Mouse (Mus musculus): Measurements from ENCODE around the gene Ryk.
A peak's percentile ranks its signal among the peaks of the same experiment; 100 is the strongest.
"Not testable (repeated sequence)": the region's sequence is repeated elsewhere in the genome, so short reads cannot be mapped to it uniquely, and the experiment has no call there.

The Ryk gene

GRCm38 (mm10) chr9:102907521-102908246 is 73.0 kb downstream of the Ryk start:
- DNase-seq: no peak

- DNase-seq: no peak
These were observed 76.8 kb downstream of the Ryk start for GRCm38 (mm10) chr9:102911526-102911925.

GRCm38 (mm10) chr9:102912516-102913035 is 77.9 kb downstream of the Ryk start:
- DNase-seq: no peak

GRCm38 (mm10) chr9:102913597-102913996 is 78.9 kb downstream of the Ryk start:
- not testable (repeated sequence) for DNase-seq

GRCm38 (mm10) chr9:102914583-102914982 is 79.9 kb downstream of the Ryk start:
- DNase-seq: no peak

- DNase-seq: no peak
These were observed 80.7 kb downstream of the Ryk start for GRCm38 (mm10) chr9:102915292-102915854.

GRCm38 (mm10) chr9:102916076-102916475 is 81.4 kb downstream of the Ryk start:
- no peak for DNase-seq

GRCm38 (mm10) chr9:102917532-102918129 is 82.9 kb downstream of the Ryk start:
- no peak for DNase-seq

- DNase-seq: no peak
These were observed 84.8 kb downstream of the Ryk start for GRCm38 (mm10) chr9:102919486-102919885.

GRCm38 (mm10) chr9:102921791-102922190 is 87.1 kb downstream of the Ryk start:
- no peak for DNase-seq

GRCm38 (mm10) chr9:102922866-102923434 is 88.2 kb downstream of the Ryk start:
- DNase-seq: no peak

- DNase-seq: no peak
These were observed 89.1 kb downstream of the Ryk start for GRCm38 (mm10) chr9:102923836-102924235.

GRCm38 (mm10) chr9:102924627-102925316 is 90.1 kb downstream of the Ryk start:
- peak in 1 of 2 experiments; percentile 11 for DNase-seq

GRCm38 (mm10) chr9:102926137-102926536 is 91.4 kb downstream of the Ryk start:
- peak in 1 of 2 experiments; percentile 42 for DNase-seq

GRCm38 (mm10) chr9:102929776-102930175 is 95.1 kb downstream of the Ryk start:
- DNase-seq: no peak

GRCm38 (mm10) chr9:102933925-102934721 is 99.4 kb downstream of the Ryk start:
- DNase-seq: no peak

- DNase-seq: no peak
These were observed 107.5 kb downstream of the Ryk start for GRCm38 (mm10) chr9:102942221-102942620.

GRCm38 (mm10) chr9:102944891-102945290 is 110.2 kb downstream of the Ryk start:
- DNase-seq: no peak

- DNase-seq: no peak
These were observed 111.8 kb downstream of the Ryk start for GRCm38 (mm10) chr9:102946469-102947015.

- no peak for DNase-seq
These were observed 114.0 kb downstream of the Ryk start for GRCm38 (mm10) chr9:102948706-102949105.

GRCm38 (mm10) chr9:102951091-102951994 is 116.6 kb downstream of the Ryk start:
- DNase-seq: no peak

Data from kidney, postnatal 25 days (tissue).